Mouse (Mus musculus): ENCODE data around the gene Ttc21a.

DNA sequence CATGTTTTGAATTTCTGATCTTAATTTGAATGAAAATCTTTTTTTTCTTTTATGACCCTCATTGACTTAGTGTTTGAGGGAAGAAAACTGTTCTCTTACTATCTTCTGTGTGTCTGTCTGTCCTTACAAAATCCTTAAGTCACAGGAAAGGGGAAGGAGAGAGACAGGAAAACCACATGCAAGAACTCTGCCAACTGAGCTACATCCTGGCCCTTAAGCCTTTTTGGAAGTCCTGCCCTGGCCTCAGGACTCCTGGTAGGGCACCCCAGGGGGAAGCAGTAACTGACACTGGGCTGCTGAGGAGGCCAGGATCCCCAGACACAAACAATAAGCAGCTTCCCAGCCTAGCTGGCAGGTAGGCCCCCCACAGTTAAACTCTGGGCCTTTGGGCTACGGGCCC is 5.9 kb downstream of the Ttc21a start:
- TF ChIP-seq CTCF (conservative IDR thresholded peaks at IDR 0.05; ENCODE audit: low read length) (no peak), NANOG (IDR thresholded peaks at IDR 0.05; ENCODE audit: borderline replicate concordance, low read length) (no peak), POU5F1 (IDR thresholded peaks at IDR 0.05; ENCODE audit: borderline replicate concordance, low read length) (no peak)
